Mouse (Mus musculus) fat pad, adult 2 months (tissue): ENCODE results near the gene Rsph9.

Experiments used
- DNase-seq: peaks from one replicate; pipeline ENCODE4 v3.0.0-alpha.2; 2011; ENCODE audit warnings: low read depth, low spot score; ENCODE audit errors: extremely low read depth

Rsph9 gene

GRCm38 (mm10) chr17:46108286-46108685, 35.7 kb downstream of the Rsph9 start:
- DNase-seq = no peak

DNA sequence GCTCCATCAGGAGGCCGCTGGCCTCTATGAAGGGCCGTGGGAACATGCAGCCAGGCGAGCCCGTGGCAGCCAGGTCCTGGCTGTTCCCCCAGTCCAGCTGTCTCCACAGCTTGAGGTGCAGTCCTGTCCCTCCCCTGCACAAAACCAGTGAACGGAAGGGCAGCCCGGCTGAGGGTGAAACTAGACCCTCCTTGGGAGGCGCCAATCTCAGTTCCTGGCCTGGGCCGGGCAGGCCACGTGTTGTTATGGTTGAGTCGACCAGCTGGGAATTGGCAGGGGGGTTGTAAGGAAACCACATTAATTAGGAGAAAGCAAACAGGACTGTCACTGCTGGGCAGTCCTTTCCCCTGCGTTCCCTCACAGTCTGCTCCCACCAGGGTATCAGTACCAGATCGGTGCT, 39.5 kb downstream of the Rsph9 start:
- no peak for DNase-seq

GRCm38 (mm10) chr17:46102608-46103159, 41.3 kb downstream of the Rsph9 start:
- no peak for DNase-seq

DNA sequence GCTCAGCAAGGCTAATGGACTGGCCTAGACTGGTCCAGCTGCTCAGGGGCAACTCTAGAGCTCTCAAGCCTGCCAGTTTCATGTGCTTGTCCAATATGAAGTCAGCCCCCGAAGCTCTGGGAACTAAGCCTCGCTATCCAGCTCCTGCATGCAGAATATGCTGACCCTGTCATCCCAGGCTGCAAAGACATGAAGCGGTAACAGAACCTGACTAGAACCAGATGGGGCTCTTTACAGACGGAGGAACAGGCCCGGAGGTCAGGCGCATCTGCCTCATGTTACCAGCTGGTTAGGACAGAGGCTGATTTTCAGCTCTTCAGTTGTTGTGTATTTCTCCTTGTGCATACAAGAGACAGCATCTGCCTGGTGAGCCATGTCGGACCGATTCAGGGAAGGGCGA, 42.1 kb downstream of the Rsph9 start:
- no peak for DNase-seq

DNA sequence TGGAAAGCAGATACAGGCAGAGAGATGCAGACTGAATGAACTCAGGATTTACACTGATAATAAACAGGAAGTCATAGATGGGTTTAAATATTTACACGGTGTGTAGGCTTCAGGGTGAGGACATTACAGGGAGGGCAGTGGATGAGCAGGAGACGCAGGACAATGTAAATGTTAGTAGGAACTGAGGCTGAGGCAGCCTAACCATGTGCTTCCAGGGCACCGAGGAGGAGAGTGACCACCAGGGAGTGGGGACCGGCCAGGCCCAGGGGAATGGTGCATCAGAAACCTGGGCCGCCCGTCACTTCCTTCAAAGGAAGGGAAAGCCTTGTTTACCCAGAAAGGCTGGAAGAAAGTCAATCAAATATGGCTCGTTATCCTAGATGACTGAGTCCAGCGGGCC, 45.5 kb downstream of the Rsph9 start:
- DNase-seq = no peak

- DNase-seq = no peak
Observed at GRCm38 (mm10) chr17:46091899-46092298, 52.1 kb downstream of the Rsph9 start.

GRCm38 (mm10) chr17:46091351-46091750, 52.7 kb downstream of the Rsph9 start:
- no peak for DNase-seq

DNA sequence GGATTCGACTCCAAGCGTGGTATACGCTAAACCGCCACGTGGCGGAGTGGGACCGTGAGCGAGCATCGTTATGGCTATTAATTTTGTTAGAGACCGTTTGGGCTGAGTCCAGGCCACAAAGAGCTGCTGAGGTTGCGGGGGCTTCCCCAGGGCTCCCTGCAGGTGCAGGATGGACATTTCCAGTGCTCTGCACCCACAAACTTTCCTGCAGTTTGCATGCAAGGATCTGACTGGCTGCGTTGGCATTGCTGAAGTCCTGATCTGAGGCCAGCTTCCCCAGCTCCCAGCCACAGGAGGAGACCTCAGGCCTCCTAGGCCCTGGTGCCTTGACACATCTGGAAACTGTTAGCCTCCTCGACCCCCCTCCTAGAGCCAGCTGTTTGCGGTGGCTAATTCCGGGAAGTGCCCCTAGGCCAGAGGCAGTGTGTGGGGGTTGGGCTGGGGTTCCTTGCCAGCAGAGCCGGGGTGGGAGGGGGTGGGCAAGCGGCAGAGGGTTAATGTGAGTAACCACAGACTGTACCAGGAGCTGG, 57.6 kb downstream of the Rsph9 start:
- no peak for DNase-seq

- no peak for DNase-seq
Observed at GRCm38 (mm10) chr17:46084091-46084501, 59.9 kb downstream of the Rsph9 start.

DNA sequence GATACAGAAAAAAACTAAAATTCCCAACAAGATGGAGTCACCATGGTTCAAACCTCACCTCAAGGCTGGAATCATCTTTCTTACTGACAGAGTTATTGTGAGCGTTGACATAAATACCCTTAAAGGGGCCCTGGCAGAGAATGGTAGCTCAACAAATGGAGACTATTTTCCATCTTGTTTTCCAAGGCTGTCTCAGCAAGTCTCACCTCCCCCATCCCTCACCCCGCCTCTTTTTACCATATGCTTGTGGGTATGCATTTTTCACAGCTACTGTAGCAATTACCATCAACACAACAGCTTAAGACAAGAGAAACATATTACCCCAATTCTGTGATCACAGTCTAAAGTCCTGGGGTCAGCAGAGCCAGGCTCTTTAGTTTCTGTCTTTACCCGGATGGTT, 60.6 kb downstream of the Rsph9 start:
- DNase-seq = no peak

DNA sequence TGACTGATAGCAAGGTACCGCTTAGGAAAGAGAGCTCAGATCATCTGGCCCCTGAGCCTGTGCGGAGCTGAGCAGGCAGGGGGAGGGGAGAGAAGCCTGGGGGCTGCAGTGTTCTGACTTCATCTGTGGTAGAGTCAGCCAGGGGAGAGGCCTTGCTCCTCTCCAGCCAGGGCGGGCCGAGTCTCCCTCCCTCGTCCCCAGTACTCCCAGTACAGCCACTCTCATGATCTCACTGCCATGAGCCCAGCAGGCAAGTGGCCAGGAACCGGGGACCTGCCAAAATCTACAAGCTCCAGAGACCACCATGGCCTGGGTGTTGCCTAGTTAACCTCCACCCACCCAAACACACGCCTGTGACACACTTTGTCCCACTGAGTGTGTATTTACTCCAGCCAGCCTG, 62.4 kb downstream of the Rsph9 start:
- DNase-seq = no peak

DNA sequence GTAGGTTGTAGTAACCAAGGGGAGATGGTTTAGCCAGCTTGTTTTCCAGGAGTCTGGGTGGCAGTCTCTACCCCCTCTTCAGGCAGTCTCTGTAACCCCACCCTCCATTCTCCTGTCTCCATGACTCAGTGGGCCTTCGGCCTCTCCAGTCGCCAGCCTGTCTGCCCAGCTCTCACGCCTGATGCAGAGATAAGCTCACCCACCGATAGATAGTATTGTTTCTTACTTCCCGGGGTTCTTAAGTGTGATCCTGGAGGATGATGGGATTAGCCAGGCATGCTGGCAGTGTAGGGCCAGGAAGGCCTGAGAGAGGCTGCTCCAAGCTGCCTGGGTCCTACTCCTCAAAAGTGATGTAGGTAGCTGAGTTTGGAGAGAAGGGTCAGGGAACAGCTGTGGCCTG, 63.0 kb downstream of the Rsph9 start:
- DNase-seq = no peak

GRCm38 (mm10) chr17:46080388-46080787, 63.6 kb downstream of the Rsph9 start:
- DNase-seq = no peak

- no peak for DNase-seq
Observed at GRCm38 (mm10) chr17:46079037-46079436, 65.0 kb downstream of the Rsph9 start.

DNA sequence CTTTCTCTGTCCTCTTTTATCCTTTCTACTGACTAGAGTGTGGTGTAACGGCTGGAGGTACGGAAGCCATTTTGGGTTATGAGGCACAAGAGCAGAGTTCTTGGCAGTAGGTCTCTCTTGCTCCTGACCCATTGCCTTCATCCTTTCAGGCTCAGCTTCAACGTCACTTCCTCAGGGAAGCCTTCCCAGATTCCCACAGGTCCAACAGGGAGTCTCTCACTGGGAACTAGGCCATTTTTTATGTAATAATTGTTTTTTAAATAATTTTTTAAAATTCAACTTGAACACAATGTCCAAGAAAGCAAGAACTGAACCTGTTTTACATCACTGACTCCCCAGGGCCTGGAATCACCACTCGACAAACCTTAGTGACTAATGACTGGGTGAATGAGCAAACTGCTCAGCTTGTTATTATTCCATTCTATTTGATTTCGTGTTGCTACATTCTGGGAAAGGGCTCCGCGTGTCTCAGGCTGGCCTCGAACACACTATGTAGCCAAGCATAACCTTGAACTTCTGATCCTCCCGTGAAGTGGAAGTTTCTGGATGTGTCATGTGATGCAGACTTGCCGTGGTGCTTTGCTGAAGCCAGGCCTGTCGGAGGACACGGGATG, 66.0 kb downstream of the Rsph9 start:
- no peak for DNase-seq

DNA sequence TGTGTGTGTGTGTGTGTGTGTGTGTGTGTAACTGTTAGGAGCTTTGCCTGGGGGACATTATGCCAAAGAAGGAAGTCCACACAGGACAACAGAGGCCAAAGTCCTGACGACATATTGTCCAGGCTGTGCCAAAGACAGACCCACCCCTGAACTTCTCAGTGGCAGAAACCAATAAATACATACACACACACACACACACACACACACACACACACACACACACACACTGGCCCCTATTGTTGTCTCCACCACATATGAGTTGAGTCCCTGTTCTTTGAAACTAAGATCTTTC, 67.8 kb downstream of the Rsph9 start:
- DNase-seq = no peak

- DNase-seq = no peak
Observed at GRCm38 (mm10) chr17:46075551-46076259, 68.3 kb downstream of the Rsph9 start.

DNA sequence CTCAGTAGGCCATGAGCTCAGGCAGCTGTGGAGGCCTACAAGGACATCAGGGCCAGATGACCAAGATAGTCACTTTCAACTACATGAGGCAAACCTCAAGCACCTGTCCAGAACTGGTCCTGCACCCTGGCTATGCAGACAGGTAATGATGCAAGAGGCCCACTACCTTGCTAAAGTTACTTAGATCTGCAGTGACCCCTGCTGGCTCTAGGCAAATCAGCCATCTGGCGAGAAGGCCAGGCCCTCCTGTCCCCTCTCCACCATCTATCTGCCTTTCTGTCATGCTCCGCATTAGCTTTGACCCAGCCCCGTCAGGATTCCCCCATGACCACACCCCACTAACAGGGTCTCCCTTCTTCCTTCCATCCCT, 68.9 kb downstream of the Rsph9 start:
- no peak for DNase-seq

GRCm38 (mm10) chr17:46074398-46075115, 69.5 kb downstream of the Rsph9 start:
- no peak for DNase-seq

GRCm38 (mm10) chr17:46073730-46074301, 70.2 kb downstream of the Rsph9 start:
- DNase-seq = no peak
